Mouse (Mus musculus) urinary bladder, postnatal 0 days (tissue): ENCODE measurements around the gene Gm4201. TPM values are rescaled to one million over a fixed set of nuclear protein-coding genes. Genes with fewer than 3 reads are reported as not detected.

Experiments
- polyA plus RNA-seq: library from polyadenylated mRNA; unstranded; fragments of >200 nt; fragmentation: Nextera tagmentation; extraction: Ambion mirVana; gene quantifications from 2 replicates; pipeline ENCODE4 v1.2.1, GENCODE M21; 2015

Gm4201 gene
- polyA plus RNA-seq, result not detected in 2 replicates

GRCm38 (mm10) chr7:22565243-22565642 lies at the start of gene Gm4201:
Gene Gm4201, minus strand, starts transcription at chr7:22565343.

GRCm38 (mm10) chr7:22588027-22588426 lies 22.9 kb upstream of the Gm4201 start, which contains the start of gene Gm4565:
Gene Gm4565, minus strand, starts transcription at chr7:22588127.

GRCm38 (mm10) chr7:22534787-22535186 lies 30.4 kb downstream of the Gm4201 start, which contains the start of gene Gm8677:
Gene Gm8677, minus strand, starts transcription at chr7:22534887.

GRCm38 (mm10) chr7:22522667-22523066 lies 42.5 kb downstream of the Gm4201 start, which contains the start of gene Vmn1r152:
Gene Vmn1r152, plus strand, starts transcription at chr7:22522967.

Other genes with a start within 250 kb of the Gm4201 start
- not detected in 2 replicates for gene Gm4187, start 235.6 kb downstream of the Gm4201 start, polyA plus RNA-seq
- not detected in 2 replicates for gene Gm8660, start 194.3 kb downstream of the Gm4201 start, polyA plus RNA-seq
- gene Vmn1r148, start 151.8 kb downstream of the Gm4201 start, polyA plus RNA-seq, result not detected in 2 replicates
- not detected in 2 replicates for gene Vmn1r149, start 127.1 kb downstream of the Gm4201 start, polyA plus RNA-seq
- not detected in 2 replicates for gene Gm10665, start 101.3 kb downstream of the Gm4201 start, polyA plus RNA-seq
- not detected in 2 replicates for gene Vmn1r151, start 65.7 kb downstream of the Gm4201 start, polyA plus RNA-seq
- gene Vmn1r152, start 42.4 kb downstream of the Gm4201 start, polyA plus RNA-seq, result not detected in 2 replicates
- gene Gm8677, start 30.5 kb downstream of the Gm4201 start, polyA plus RNA-seq, result not detected in 2 replicates
- not detected in 2 replicates for gene Gm4565, start 22.8 kb upstream of the Gm4201 start, polyA plus RNA-seq
- not detected in 2 replicates for gene Vmn1r155, start 92.7 kb upstream of the Gm4201 start, polyA plus RNA-seq
- not detected in 2 replicates for gene Gm8693, start 127.0 kb upstream of the Gm4201 start, polyA plus RNA-seq
- not detected in 2 replicates for gene Gm4567, start 154.4 kb upstream of the Gm4201 start, polyA plus RNA-seq
- gene Vmn1r157, start 196.4 kb upstream of the Gm4201 start, polyA plus RNA-seq, result not detected in 2 replicates
- not detected in 2 replicates for gene Vmn1r158, start 225.4 kb upstream of the Gm4201 start, polyA plus RNA-seq